Comparison of ENCODE assay signal across 19 mouse cellular contexts in genomic region chr6:31946572-31946971, GRCm38 (mm10).
"Had no signal": no experiment of that assay in that cellular context is flagged by ENCODE, and none has a peak within 500 bp of the region (broad histone marks: within the 10 kb centered on the region; RNA-seq: fewer than 3 reads in every experiment).

No protein-coding gene starts in this region.

- H3K4me3 ChIP-seq: lung, embryonic 15.5 days; midbrain, embryonic 10.5 days; midbrain, embryonic 12.5 days; myocyte; neural tube, embryonic 13.5 days; neural tube, embryonic 15.5 days had no signal

- H3K4me2 ChIP-seq: lung, embryonic 15.5 days; midbrain, embryonic 12.5 days; neural tube, embryonic 13.5 days; neural tube, embryonic 15.5 days had no signal

- DNase-seq: lung, adult 18-20 months; lung, postnatal 14 days; lung, postnatal 4 days; midbrain, embryonic 14.5 days; right cerebral cortex, adult 18-20 months; right cerebral cortex, postnatal 25 days; right cerebral cortex, postnatal 4 days; spleen, adult 18-20 months; thymus, adult 18-20 months; thymus, postnatal 14 days; thymus, postnatal 36 days had no signal

- H3K27me3 ChIP-seq: lung, embryonic 15.5 days; midbrain, embryonic 12.5 days; neural tube, embryonic 13.5 days; neural tube, embryonic 15.5 days had no signal

- ATAC-seq: midbrain, embryonic 16.5 days had no signal

- H3K27ac ChIP-seq: liver, embryonic 14.5 days; lung, embryonic 15.5 days; midbrain, embryonic 10.5 days; midbrain, embryonic 12.5 days; neural tube, embryonic 13.5 days; neural tube, embryonic 15.5 days had no signal

- H3K4me1 ChIP-seq: lung, embryonic 15.5 days had no signal

- H3K36me3 ChIP-seq: lung, embryonic 15.5 days; midbrain, embryonic 10.5 days; midbrain, embryonic 12.5 days; neural tube, embryonic 13.5 days; neural tube, embryonic 15.5 days had no signal

- H3K9me3 ChIP-seq: lung, embryonic 15.5 days; midbrain, embryonic 10.5 days; midbrain, embryonic 12.5 days; neural tube, embryonic 13.5 days; neural tube, embryonic 15.5 days had no signal

- H3K9ac ChIP-seq: liver, embryonic 14.5 days; lung, embryonic 15.5 days; midbrain, embryonic 12.5 days; neural tube, embryonic 13.5 days; neural tube, embryonic 15.5 days had no signal
